Mouse (Mus musculus): ENCODE measurements around the gene Pdlim7.

The Pdlim7 gene

GRCm38 (mm10) chr13:55484520-55485088 lies 28.9 kb downstream of the Pdlim7 start:
- DNase-seq = no peak

GRCm38 (mm10) chr13:55483593-55483992 lies 29.9 kb downstream of the Pdlim7 start:
- no peak for DNase-seq

GRCm38 (mm10) chr13:55483071-55483470 lies 30.4 kb downstream of the Pdlim7 start:
- no peak for DNase-seq

DNA sequence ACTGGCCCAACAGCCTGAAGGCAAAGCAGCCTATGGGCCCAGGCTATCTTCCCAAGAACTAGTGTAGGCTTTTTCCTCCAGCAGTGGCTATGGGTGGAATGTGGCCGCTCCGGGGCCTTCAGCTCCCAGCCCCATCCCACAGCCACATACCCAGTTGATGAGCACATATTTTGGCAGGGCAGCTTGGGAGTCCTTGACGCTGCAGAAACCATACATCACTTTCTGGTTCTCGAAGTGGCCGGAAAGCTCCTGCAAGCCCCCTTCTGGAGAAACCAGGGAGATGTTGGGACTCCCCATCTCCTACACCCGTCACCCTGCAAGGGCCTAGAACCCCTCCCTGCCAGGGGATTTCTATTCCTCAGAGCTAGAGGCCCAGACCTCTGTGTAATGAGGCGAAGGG lies 30.9 kb downstream of the Pdlim7 start:
- DNase-seq = no peak

GRCm38 (mm10) chr13:55479929-55480328 lies 33.5 kb downstream of the Pdlim7 start:
- DNase-seq = no peak

GRCm38 (mm10) chr13:55479008-55479407 lies 34.5 kb downstream of the Pdlim7 start:
- DNase-seq = no peak

DNA sequence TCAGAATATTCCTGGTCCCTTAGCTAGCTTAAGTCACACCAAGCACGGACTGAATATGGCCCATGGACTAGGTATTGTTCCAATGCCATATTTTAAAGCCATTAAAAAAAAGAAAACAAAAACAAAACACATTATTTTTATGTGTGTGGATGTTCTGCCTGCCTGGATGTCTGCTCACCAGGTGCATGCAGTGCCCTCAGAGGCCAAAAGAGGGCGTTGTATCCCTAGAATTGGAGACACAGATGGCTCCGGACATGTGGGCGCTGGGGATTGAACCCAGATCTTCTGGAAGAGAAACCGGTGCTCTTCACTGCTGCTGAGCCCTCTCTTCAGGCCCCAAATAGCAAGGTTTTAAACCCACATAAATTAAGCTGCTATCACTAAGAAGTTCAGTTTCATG lies 35.4 kb downstream of the Pdlim7 start:
- DNase-seq = peak in 1 of 2 experiments; percentile 52

DNA sequence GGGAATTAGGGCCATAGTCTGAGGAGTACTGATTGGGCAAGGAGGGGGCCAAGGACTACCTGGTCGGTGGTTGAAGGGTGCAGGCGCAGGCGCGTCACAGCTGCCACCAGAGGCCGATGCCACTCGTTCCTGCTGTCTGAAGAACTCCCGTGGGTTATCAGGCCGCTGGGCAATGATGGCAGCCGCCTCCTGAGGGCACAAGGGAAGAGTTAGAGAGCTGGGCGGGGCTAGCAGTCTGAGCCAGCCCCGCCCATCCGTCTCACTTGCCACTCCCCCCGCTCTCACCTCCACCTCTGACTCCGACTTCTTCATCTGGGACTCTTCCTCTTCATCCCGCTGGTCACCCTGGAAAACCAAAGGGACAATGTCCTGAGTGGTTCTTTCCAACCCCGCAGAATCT lies 36.0 kb downstream of the Pdlim7 start:
- no peak for DNase-seq

DNA sequence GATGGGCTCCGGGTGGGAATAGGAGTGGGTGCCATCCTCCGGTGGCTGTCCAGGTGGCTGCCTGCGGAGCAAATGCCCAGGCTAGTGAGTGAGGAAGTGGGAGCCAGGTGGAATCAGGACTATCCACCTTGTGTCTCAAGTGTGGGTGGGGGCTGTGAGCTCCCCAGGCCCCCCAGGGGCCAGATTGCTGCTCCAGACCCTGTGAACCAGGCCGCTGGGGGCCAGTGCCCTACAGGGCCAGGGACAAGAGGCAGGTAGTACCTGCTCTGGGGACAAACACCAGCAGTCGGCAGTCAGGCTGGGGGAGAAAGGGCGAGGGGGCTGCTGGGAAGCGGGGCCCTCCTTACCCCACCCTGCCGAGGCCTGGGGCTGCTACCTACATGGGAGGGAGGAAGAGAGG lies 37.2 kb downstream of the Pdlim7 start:
- no peak for DNase-seq

GRCm38 (mm10) chr13:55475750-55476149 lies 37.7 kb downstream of the Pdlim7 start:
- DNase-seq = no peak

- no peak for DNase-seq
Measured at GRCm38 (mm10) chr13:55474621-55475069, 38.8 kb downstream of the Pdlim7 start.

GRCm38 (mm10) chr13:55473961-55474360 lies 39.5 kb downstream of the Pdlim7 start:
- no peak for DNase-seq

GRCm38 (mm10) chr13:55473076-55473831 lies 40.2 kb downstream of the Pdlim7 start:
- DNase-seq = no peak

DNA sequence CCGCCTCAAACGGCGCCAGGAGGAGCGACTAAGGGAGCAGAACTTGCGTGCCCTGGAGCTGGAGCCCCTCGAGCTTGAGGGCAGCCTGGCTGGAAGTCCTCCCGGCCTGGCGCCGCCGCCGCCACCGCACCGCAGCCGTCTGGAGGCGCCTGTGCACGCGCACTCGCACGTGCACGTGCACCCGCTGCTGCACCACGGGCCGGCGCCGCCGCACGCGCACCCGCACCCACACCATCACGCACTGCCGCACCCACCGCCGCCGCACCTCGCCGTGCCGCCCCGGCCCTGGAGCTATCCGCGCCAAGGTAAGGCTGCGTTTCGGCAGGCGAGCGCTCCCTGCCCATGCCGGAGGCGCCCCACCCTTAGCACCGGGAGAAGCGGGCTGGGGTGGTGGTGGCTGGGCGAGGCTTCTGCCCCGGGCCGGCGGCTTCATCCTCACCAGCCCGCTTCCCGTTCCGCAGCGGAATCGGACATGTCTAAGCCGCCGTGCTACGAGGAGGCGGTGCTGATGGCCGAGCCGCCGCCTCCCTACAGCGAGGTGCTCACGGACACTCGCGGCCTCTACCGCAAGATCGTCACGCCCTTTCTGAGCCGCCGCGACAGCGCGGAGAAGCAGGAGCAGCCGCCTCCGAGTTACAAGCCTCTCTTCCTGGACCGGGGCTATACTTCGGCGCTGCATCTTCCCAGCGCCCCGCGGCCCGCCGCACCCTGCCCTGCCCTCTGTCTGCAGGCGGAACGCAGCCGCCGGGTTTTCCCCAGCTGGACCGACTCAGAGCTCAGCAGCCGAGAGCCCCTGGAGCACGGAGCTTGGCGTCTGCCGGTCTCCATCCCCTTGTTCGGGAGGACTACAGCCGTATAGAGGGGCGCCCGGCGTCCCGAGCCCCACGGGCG lies 41.1 kb downstream of the Pdlim7 start:
- DNase-seq = no peak

DNA sequence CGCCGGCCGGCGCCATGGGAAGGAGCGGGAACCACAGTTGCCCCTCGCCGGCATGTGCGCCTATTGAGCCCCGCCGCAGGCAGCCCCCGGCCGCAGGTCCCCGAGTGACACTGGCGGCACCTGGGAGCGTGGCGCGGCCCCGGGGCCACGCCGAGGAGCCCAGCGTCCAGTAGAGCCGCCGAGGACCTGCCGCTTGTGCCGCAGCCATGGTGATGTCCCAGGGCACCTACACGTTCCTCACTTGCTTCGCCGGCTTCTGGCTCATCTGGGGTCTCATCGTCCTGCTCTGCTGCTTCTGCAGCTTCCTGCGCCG lies 41.7 kb downstream of the Pdlim7 start:
- DNase-seq = no peak

GRCm38 (mm10) chr13:55471156-55471818 lies 42.2 kb downstream of the Pdlim7 start:
- peak; percentile 66 to 80 for DNase-seq

- no peak for DNase-seq
Measured at GRCm38 (mm10) chr13:55470372-55470771, 43.1 kb downstream of the Pdlim7 start.

- DNase-seq = no peak
Measured at GRCm38 (mm10) chr13:55468851-55469560, 44.5 kb downstream of the Pdlim7 start.

DNA sequence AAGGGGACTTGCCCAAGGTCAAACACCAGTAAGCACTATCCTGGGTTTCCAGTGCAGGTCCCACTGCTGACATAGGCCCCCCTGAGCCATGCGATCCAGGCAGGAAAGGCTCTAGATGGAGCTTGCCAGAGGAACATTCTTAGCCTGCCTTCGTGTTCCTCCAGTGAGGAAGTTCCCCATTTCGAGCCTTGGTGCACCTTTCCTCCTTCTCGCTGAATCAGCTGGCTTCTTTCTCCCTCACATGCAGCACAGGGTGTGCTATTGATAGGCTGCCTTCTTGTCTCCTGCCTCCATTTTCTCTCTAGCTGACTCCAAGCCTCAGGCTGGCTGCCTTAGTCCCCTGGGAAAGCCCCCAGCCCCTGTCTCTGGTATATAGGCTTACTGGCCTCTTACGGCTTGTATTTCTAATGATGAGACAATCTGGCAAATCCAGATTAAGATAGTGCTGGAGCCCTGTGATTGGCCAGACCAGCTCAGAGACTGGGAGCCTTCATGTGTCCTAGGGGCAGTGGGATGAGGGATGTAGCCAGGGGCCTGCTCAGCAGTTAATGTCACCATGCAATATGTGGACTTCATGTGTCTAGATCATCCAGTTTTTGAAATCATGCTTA lies 47.5 kb downstream of the Pdlim7 start:
- no peak for DNase-seq

GRCm38 (mm10) chr13:55465184-55465583 lies 48.3 kb downstream of the Pdlim7 start:
- DNase-seq = no peak

DNA sequence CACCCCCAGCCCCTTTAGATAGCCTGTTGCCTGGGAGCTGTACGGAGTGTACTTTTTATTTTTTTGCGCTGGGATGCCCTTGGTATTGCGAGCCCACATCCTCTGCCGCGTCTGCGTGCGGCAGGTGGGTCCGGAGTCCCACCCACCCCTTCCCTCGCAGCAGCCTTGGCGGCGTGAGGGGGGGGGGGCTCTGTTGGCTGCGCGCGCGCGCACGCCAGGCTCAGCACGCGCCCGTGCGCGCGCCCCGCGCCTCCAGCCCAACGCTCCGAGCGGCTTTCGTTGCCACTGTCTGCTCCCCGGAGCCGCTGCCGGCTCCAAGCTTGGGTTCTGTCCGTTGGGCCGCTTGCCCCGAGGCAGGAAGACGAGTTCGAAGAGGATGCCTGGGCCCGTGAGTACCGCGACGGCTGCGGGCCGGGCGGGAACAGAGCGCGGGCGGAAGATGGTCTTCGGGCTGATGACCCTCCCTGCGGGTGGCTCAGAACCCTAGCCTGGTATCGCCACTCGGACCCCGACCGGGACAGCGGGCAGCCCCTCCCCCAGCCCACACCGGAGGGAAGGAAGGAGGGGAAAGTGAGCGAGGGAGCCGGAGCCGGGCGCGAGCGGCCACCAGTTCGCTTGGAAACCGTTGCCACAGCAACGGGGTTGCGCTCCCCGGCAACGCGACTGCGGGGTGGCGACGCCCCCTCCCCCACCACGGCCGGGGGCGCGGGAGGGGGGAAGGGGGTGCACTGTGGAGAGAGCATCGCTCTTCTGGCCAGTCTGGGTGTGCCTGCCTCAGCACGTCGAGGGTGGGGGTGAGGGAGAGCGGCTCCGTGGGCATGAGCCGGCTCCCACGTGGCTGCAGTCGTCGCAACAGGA lies 49.2 kb downstream of the Pdlim7 start, which contains the start of gene Prr7:
TSS of gene Prr7 (plus strand) at position 241 of the 858 bp plus-strand sequence.
- no peak for DNase-seq

Measured in kidney, adult 8-10 months (tissue).